Comparison of ENCODE assay signal across 19 mouse cellular contexts in genomic region chr13:104144871-104145270, GRCm38 (mm10). TPM values are rescaled to one million over a fixed set of nuclear protein-coding genes. Genes with fewer than 3 reads are reported as not detected.
DNase-seq lines count a peak whose midpoint lies in the region; ATAC-seq and TF ChIP-seq lines count a peak whose summit lies in the region.
"Had no signal": no experiment of that assay in that cellular context is flagged by ENCODE, and none has a peak within 500 bp of the region (broad histone marks: within the 10 kb centered on the region; RNA-seq: fewer than 3 reads in every experiment).

No protein-coding gene starts in this region.

- no peak for TF ChIP-seq CTCF in testis, adult 2 months (IDR thresholded peaks at IDR 0.05; ENCODE audit: control insufficient read depth, insufficient read depth, insufficient replicate concordance, low read depth, low read length)

- H3K4me1 ChIP-seq in kidney, embryonic 16.5 days (ENCODE audit: insufficient read depth, low read length), result no peaks in the 10 kb centered on the region
- no peaks in the 10 kb centered on the region for H3K4me1 ChIP-seq in testis, adult 2 months (ENCODE audit: control insufficient read depth, insufficient read depth, low read length)
- H3K4me1 ChIP-seq: forebrain, embryonic 10.5 days; forebrain, embryonic 13.5 days; hindbrain, embryonic 13.5 days had no signal

- DNase-seq in kidney, adult 11 months, result peak; percentile 24
- DNase-seq in kidney, adult 9 months, result peak; percentile 62
- DNase-seq in kidney, postnatal 25 days, result no peak
- no peak for DNase-seq in testis, postnatal 10 days (ENCODE audit: low spot score)
- DNase-seq: adrenal gland, postnatal 10 days; adrenal gland, postnatal 36 days; cerebellum, adult 18-20 months; cerebellum, adult 9-10 months; cerebellum, postnatal 14 days; gastrocnemius, postnatal 10 days; heart, adult 11 months had no signal

- H3K9ac ChIP-seq in kidney, embryonic 16.5 days (replicated peaks; ENCODE audit: low read length), result no peak overlapping the region
- H3K9ac ChIP-seq: forebrain, embryonic 13.5 days; hindbrain, embryonic 13.5 days had no signal

- TF ChIP-seq POLR2A in testis, adult 2 months (IDR thresholded peaks at IDR 0.05; ENCODE audit: control insufficient read depth, low read depth, low read length), result no peak

- no peak overlapping the region for H3K4me3 ChIP-seq in kidney, embryonic 16.5 days (ENCODE audit: low read length)
- H3K4me3 ChIP-seq in testis, adult 2 months (ENCODE audit: control insufficient read depth, low read depth, low read length), result peak overlapping the region; percentile 51; the same call in 1 of the 2 replicates
- H3K4me3 ChIP-seq: forebrain, embryonic 10.5 days; forebrain, embryonic 13.5 days; hindbrain, embryonic 13.5 days had no signal

- no peaks in the 10 kb centered on the region for H3K9me3 ChIP-seq in kidney, embryonic 16.5 days (ENCODE audit: low read length)
- H3K9me3 ChIP-seq: forebrain, embryonic 10.5 days; forebrain, embryonic 13.5 days; hindbrain, embryonic 13.5 days had no signal

- WGBS in kidney, embryonic 16.5 days, result 74% methylated on average over 9 of the region's 9 CpGs

- H3K36me3 ChIP-seq in kidney, embryonic 16.5 days (ENCODE audit: insufficient read depth, low read length), result peaks cover 52% of the 10 kb centered on the region
- H3K36me3 ChIP-seq in testis, adult 2 months (ENCODE audit: control insufficient read depth, insufficient read depth, low read length), result no peaks in the 10 kb centered on the region

- H3K27ac ChIP-seq in kidney, embryonic 16.5 days (ENCODE audit: low read length), result no peak overlapping the region
- no peak overlapping the region for H3K27ac ChIP-seq in testis, adult 2 months (ENCODE audit: control insufficient read depth, insufficient read depth, low read depth, low read length)
- H3K27ac ChIP-seq: forebrain, embryonic 10.5 days; forebrain, embryonic 13.5 days; hindbrain, embryonic 13.5 days had no signal

- H3K4me2 ChIP-seq in kidney, embryonic 16.5 days (replicated peaks; ENCODE audit: low read depth, low read length), result no peak overlapping the region
- H3K4me2 ChIP-seq: forebrain, embryonic 13.5 days; heart, embryonic 11.5 days; hindbrain, embryonic 13.5 days had no signal

- no peaks in the 10 kb centered on the region for H3K27me3 ChIP-seq in kidney, embryonic 16.5 days (ENCODE audit: insufficient read depth, low read length)
- no peaks in the 10 kb centered on the region for H3K27me3 ChIP-seq in testis, adult 2 months (ENCODE audit: control insufficient read depth, insufficient read depth, low read length)
- H3K27me3 ChIP-seq: forebrain, embryonic 13.5 days; hindbrain, embryonic 13.5 days had no signal

- no peak for ATAC-seq in kidney, embryonic 16.5 days (ENCODE audit: low FRiP score, low TSS enrichment)
- ATAC-seq: forebrain, embryonic 13.5 days; forebrain, embryonic 16.5 days; hindbrain, embryonic 16.5 days had no signal

RNA-seq across cellular contexts. Expression of gene Trappc13, which starts 33.4 kb away (rescaled TPM):
- 60.5 and 62.7 TPM in 2 replicates for polyA plus RNA-seq in kidney, embryonic 16.5 days (2015; fragmentation: Nextera tagmentation; extraction: Ambion mirVana)
- polyA plus RNA-seq in testis, adult 2 months (2012; rRNA removed), result 2.8 and 3.1 TPM in 2 replicates

RNA-seq across cellular contexts. Expression of gene Trim23, which starts 33.7 kb away (rescaled TPM):
- polyA plus RNA-seq in kidney, embryonic 16.5 days (2015; fragmentation: Nextera tagmentation; extraction: Ambion mirVana), result 19.7 and 21.2 TPM in 2 replicates
- 5.1 and 7.2 TPM in 2 replicates for polyA plus RNA-seq in testis, adult 2 months (2012; rRNA removed)

RNA-seq across cellular contexts. Expression of gene Sgtb, which starts 35.3 kb away (rescaled TPM):
- polyA plus RNA-seq in kidney, embryonic 16.5 days (2015; fragmentation: Nextera tagmentation; extraction: Ambion mirVana), result 6.7 and 7.1 TPM in 2 replicates
- polyA plus RNA-seq in testis, adult 2 months (2012; rRNA removed), result 1.4 and 1.6 TPM in 2 replicates

RNA-seq across cellular contexts. Expression of gene Nln, which starts 35.5 kb away (rescaled TPM):
- 19.7 and 20.5 TPM in 2 replicates for polyA plus RNA-seq in kidney, embryonic 16.5 days (2015; fragmentation: Nextera tagmentation; extraction: Ambion mirVana)
- 4.1 and 5.1 TPM in 2 replicates for polyA plus RNA-seq in testis, adult 2 months (2012; rRNA removed)

Comparison
In these comparisons a context has a peak if more than half of its experiments do, and no peak if none do; other contexts are left out.
1. DNase-seq: peak in kidney, adult 11 months (single experiment) and kidney, adult 9 months (single experiment); none in kidney, postnatal 25 days (0 of 2) and testis, postnatal 10 days (single experiment).
2. RNA of gene Trappc13, which starts 33.4 kb away (polyA plus RNA-seq): 60.5 to 62.7 TPM in kidney, embryonic 16.5 days; 2.8 to 3.1 TPM in testis, adult 2 months; every median in the first group is over 10 times any median in the second.